Mouse (Mus musculus) CD4-positive naive resting alpha-beta T cell, adult 57 days (primary cell): ENCODE results near the gene Pycard. TPM values are rescaled to one million over a fixed set of nuclear protein-coding genes. Genes with fewer than 3 reads are reported as not detected.

Experiments
- total RNA-seq: library from RNA; stranded (reverse); gene quantifications from one replicate; pipeline ENCODE4 v1.2.4, GENCODE M21; 2023

Gene Pycard
- 60.1 TPM for total RNA-seq

GRCm38 (mm10) chr7:127993341-127993977 is at the start of gene Pycard:
TSS of gene Pycard (minus strand) at chr7:127993867.

DNA sequence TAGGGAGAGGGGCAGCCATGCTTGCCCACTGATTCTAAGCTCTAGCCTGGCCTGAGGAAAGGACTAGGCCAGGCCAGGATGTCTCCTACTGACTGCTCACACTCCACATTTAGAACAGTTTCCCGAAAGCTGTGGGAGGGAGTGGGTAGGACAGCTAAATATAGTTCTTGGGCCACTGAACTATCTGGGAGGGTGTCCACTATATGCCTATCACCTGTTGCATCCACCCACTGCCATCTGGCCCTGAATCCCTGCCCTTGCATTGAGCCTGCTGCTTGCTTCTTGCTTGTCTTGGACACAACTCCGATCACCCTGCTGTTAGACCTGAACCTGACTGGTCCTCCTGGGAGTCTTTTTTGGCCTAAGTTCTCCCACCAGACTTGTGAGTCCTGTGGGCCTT is 10.0 kb upstream of the Pycard start, which contains the start of gene Trim72:
Gene Trim72 (plus strand): TSS at position 262 of the 400 bp plus-strand sequence.

GRCm38 (mm10) chr7:127967004-127967921 is 26.4 kb downstream of the Pycard start, which contains the start of gene Fus:
TSS of gene Fus (plus strand) at chr7:127967457.

GRCm38 (mm10) chr7:127946470-127947023 is 47.1 kb downstream of the Pycard start, which contains the start of gene Prss36:
TSS of gene Prss36 (minus strand) at chr7:127946725.

Other genes starting within 250 kb of the Pycard start
- 6.9 TPM for gene Fbxl19, start 249.3 kb downstream of the Pycard start, total RNA-seq
- gene Orai3, start 224.1 kb downstream of the Pycard start, total RNA-seq, result 10.6 TPM
- 84.5 TPM for gene Setd1a, start 217.2 kb downstream of the Pycard start, total RNA-seq
- gene Gm49388, start 208.3 kb downstream of the Pycard start, total RNA-seq, result not detected
- 5.6 TPM for gene Hsd3b7, start 193.3 kb downstream of the Pycard start, total RNA-seq
- gene Stx4a, start 169.6 kb downstream of the Pycard start, total RNA-seq, result 114 TPM
- not detected for gene Stx1b, start 169.3 kb downstream of the Pycard start, total RNA-seq
- 89.5 TPM for gene Zfp646, start 117.6 kb downstream of the Pycard start, total RNA-seq
- 20.5 TPM for gene Zfp668, start 117.0 kb downstream of the Pycard start, total RNA-seq
- gene Prss53, start 102.9 kb downstream of the Pycard start, total RNA-seq, result 0.44 TPM
- gene Gm21974, start 98.4 kb downstream of the Pycard start, total RNA-seq, result not detected
- 15.3 TPM for gene Vkorc1, start 98.2 kb downstream of the Pycard start, total RNA-seq
- 36.7 TPM for gene Bckdk, start 89.8 kb downstream of the Pycard start, total RNA-seq
- 37.3 TPM for gene Kat8, start 81.4 kb downstream of the Pycard start, total RNA-seq
- gene Prss8, start 63.8 kb downstream of the Pycard start, total RNA-seq, result not detected
- gene Prss36, start 47.1 kb downstream of the Pycard start, total RNA-seq, result 1.4 TPM
- gene Fus, start 26.4 kb downstream of the Pycard start, total RNA-seq, result 865 TPM
- gene Trim72, start 10.1 kb upstream of the Pycard start, total RNA-seq, result 2.4 TPM
- 4.8 TPM for gene Itgam, start 68.8 kb upstream of the Pycard start, total RNA-seq
- gene Gm49368, start 68.8 kb upstream of the Pycard start, total RNA-seq, result not detected
- gene Itgax, start 135.7 kb upstream of the Pycard start, total RNA-seq, result 3.6 TPM
- 6.2 TPM for gene Itgad, start 160.5 kb upstream of the Pycard start, total RNA-seq
- gene Cox6a2, start 212.5 kb upstream of the Pycard start, total RNA-seq, result not detected
- 27.5 TPM for gene Armc5, start 243.5 kb upstream of the Pycard start, total RNA-seq
- gene 9130023H24Rik, start 244.2 kb upstream of the Pycard start, total RNA-seq, result 3.2 TPM